Mouse (Mus musculus) stomach, postnatal 0 days (tissue): ENCODE results near the gene Arrb2.

Source experiments
- CTCF ChIP-seq: IDR thresholded peaks from 2 replicates; pipeline ENCODE4 v1.5.1; 2016; ENCODE audit warnings: antibody characterized with exemption, low read depth, mild to moderate bottlenecking, moderate library complexity
- EP300 ChIP-seq: optimal IDR thresholded peaks from 2 replicates; pipeline ENCODE3; 2016; ENCODE audit warnings: antibody characterized with exemption

DNA sequence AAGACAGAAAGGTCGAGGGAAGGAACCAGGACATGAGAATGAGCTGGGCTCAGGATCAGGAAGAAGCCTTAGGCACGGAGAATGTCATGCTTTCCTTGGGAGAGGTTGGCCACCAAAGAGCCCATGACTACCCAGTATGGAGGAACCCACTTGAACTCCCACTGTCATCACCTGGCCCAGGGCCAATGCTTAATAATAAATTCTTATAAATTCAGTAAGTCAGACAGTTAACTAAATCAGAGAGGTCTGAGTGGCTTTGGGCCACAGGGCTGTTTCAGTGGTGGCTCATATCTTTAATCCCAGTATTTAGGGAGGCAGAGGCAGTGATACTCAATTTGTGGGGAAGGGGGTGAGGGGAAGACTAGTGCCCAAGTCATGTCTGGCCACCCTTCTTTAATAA, 18.5 kb downstream of the Arrb2 start:
- TF ChIP-seq EP300, result no peak
- no peak for TF ChIP-seq CTCF
